Mouse (Mus musculus) stomach, postnatal 0 days (tissue): ENCODE measurements around the gene Cdk18.

Experiments used
- CTCF ChIP-seq: IDR thresholded peaks from 2 replicates; pipeline ENCODE4 v1.5.1; 2016; ENCODE audit warnings: antibody characterized with exemption, low read depth, mild to moderate bottlenecking, moderate library complexity
- EP300 ChIP-seq: optimal IDR thresholded peaks from 2 replicates; pipeline ENCODE3; 2016; ENCODE audit warnings: antibody characterized with exemption

GRCm38 (mm10) chr1:132150171-132150570, 10.7 kb upstream of the Cdk18 start:
- TF ChIP-seq CTCF (no peak), EP300 (no peak)
